Mouse (Mus musculus) lung, adult 2 months (tissue): ENCODE results near the gene Btd. TPM values are rescaled to one million over a fixed set of nuclear protein-coding genes. Genes with fewer than 3 reads are reported as not detected.
"Not testable (repeated sequence)": the region's sequence is repeated elsewhere in the genome, so short reads cannot be mapped to it uniquely, and the experiment has no call there.

ENCODE experiments used
- DNase-seq: peaks from one replicate; pipeline ENCODE4 v3.0.0; 2022
- H3K4me1 ChIP-seq: fragments of 200-500 bp; 2 replicates; pipeline ENCODE4 v1.6.1; 2011; ENCODE audit warnings: low read length; ENCODE audit not compliant: control insufficient read depth, insufficient read depth
- H3K4me3 ChIP-seq: fragments of 200-500 bp; replicated peaks from 2 replicates; pipeline ENCODE3; 2011; ENCODE audit warnings: low read depth, mild to moderate bottlenecking, control low read depth, low read length; ENCODE audit errors: extremely low read depth
- CTCF ChIP-seq: fragments of 200-500 bp; IDR thresholded peaks from 2 replicates; pipeline ENCODE4 v1.5.1; 2011; ENCODE audit warnings: mild to moderate bottlenecking, low read length, control low read depth; ENCODE audit not compliant: insufficient read depth
- POLR2A ChIP-seq: fragments of 200-500 bp; IDR thresholded peaks from 2 replicates; pipeline ENCODE4 v1.6.1; 2011; ENCODE audit warnings: low read depth, mild to moderate bottlenecking, control low read depth, low read length, borderline replicate concordance; ENCODE audit errors: extremely low read depth
- WGBS: fragments of 180-500 bp; shearing (Covaris S2); methylation state at CpG from one replicate; pipeline ENCODE4 v1.1.7; 2018; 5-methylcytosine and 5-hydroxymethylcytosine counted together
- polyA plus RNA-seq: library from polyadenylated mRNA; depleted of rRNA; stranded (reverse); fragments of >200 nt; gene quantifications from 2 replicates; pipeline ENCODE4 v1.2.3, GENCODE M21; 2012; rRNA removed

Gene Btd
- polyA plus RNA-seq = 27.5 and 52.3 TPM in 2 replicates

DNA sequence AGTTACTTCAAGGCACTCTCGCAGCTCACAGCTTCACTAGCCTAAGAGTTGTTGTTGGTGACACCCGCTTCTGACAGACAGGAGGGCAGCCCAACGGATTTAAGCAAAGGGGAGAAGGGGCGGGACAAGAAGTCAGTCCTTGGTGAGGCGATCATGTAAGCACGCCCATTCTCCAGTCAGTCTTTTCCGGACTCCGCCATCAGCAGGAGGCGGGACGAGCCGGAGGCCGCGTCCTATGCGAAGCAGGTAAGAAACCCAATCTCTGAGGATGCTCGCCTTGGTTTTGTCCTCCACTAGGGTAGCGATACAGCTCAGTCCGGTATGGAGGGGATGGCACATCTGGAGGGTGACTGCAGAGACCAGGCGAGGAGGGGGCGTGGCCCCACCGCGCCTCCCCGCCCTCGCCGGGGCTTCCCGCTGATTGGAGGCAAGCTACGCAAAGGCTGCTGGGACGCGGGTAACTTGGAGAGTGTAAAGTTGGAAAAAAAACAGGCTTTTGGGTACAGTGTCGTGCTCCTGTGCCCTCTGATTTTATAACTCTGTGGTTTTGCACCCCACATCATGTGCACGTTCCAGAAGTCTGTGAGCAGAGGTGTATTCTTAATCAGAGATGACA is at the start of gene Btd, which contains the start of gene Hacl1:
Gene Btd (plus strand): TSS at position 139 of the 616 bp plus-strand sequence.
Gene Hacl1 (minus strand): TSS at position 397 of the 616 bp plus-strand sequence.
- DNase-seq = peak; percentile 90
- under 1% methylated on average over 30 of the region's 30 CpGs for WGBS
- peak within 1 kb of the TSS; percentile 63 for H3K4me3 ChIP-seq
- H3K4me1 ChIP-seq = peaks cover 3% of the 10 kb centered on the region
- TF ChIP-seq POLR2A (peak; percentile 77; the same call in 1 of the 2 replicates), CTCF (no peak)

DNA sequence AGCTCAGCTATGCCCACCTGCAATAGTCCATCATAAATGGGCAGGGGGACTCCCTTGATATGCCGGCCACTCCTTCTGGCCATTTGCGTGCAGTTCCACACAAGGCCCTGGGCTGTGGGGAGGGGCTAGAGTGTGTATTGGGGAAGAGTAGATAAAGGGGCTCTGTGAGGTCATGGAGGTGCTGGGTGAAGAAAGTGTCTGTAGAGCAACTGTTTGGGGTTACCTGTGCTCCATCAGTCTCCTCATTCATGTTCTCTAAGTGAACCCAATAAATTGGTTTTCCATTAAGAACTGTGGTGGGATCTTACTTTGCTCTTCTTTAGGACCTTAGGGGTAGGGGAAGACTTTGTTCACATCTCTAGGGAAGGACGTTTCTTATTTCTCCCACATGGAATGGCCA is 49.6 kb upstream of the Btd start, which contains the start of gene Colq:
Gene Colq (minus strand): TSS at position 101 of the 400 bp plus-strand sequence.
- H3K4me3 ChIP-seq = no peak within 1 kb of the TSS
- 89% methylated on average over 3 of the region's 3 CpGs for WGBS
- DNase-seq = no peak
- H3K4me1 ChIP-seq = no peaks in the 10 kb centered on the region
- TF ChIP-seq CTCF (no peak), POLR2A (no peak)

DNA sequence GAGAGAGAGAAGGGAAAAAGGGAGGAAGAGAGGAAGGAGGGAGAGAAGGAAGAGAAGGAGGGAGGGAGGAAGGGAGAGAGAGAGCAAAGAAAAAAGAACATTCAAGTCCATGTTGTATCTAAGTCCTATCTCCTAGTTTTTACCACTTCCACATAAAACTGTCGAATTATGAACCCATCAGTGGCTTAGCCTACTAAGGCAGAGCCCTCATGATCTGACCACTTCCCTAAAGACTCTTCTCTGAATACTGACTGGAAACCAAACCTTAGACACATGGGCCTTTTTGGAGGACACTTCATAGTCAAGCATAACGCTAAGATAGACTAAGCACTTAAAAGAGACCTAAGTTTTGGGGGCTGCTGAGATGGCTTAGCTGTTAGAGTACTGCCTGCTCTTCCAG is 47.8 kb upstream of the Btd start:
- no peak for DNase-seq
- no peak overlapping the region for H3K4me3 ChIP-seq
- 66% methylated on average over 2 of the region's 2 CpGs for WGBS
- TF ChIP-seq POLR2A (no peak), CTCF (no peak)
- no peaks in the 10 kb centered on the region for H3K4me1 ChIP-seq

DNA sequence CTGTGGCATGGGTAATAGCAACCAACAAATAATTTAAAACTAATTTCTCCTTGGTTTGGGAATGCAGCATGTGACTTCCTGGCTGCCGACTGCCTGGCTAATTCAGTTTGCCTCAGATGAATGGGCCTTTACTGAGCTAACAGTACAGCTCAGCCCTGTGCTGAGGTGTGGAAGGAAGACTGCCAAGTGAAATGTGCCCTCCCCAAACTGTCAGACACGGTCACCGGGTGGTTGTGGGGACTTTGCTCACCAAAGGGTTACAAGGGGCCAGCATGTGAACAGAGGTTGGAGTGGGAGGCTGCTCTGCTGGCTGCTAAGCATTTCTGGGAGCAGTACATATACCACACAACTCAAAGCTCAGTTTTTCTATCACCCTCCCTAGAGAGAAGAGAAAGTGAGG is 46.1 kb upstream of the Btd start:
- Histone ChIP-seq H3K4me1 (no peaks in the 10 kb centered on the region), H3K4me3 (no peak overlapping the region)
- no peak for DNase-seq
- no peak for TF ChIP-seq CTCF
- TF ChIP-seq POLR2A = no peak
- WGBS = 47% methylated on average over 3 of the region's 3 CpGs

DNA sequence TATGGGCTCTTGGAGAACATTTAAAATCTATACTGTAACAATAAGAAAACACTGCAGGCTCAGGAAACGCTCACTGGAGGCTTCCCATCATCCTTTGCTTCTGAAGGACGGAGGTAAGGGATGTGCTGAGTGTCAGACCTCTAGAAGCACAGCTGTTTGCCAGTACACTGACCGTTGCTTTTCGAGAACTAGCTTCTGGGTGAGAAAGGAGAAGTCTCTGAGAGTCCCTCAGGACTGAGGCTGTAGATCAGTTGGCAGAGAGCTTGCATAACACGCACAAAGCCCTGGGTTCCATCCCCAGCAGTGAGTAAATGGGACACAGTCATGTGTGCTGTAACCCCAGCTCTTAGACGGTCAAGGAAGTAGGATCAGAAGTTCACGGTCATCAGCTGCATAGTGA is 44.4 kb upstream of the Btd start:
- no peak for DNase-seq
- H3K4me3 ChIP-seq = no peak overlapping the region
- TF ChIP-seq POLR2A = no peak
- 61% methylated on average over 7 of the region's 7 CpGs for WGBS
- H3K4me1 ChIP-seq = no peaks in the 10 kb centered on the region

DNA sequence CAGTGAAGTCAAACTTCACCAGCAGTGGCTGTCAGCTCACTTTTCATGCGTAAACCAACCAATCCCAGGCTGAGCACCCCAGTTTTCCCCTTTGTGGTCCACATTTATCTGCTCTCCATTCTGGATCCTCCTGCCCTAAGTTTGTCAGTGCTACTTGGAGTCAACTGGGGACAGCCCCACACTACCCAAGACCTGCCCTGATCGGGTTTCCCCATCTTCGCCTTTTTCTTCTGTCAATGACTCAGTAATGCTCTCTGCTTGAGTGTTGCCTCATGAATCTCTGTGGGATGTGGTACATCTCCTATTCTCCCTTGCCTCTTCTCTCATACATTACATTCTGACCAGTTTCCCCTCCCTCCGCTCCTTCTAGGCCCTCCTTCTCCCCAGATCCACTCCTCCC is 43.4 kb upstream of the Btd start:
- H3K4me3 ChIP-seq = no peak overlapping the region
- TF ChIP-seq POLR2A (no peak), CTCF (no peak)
- H3K4me1 ChIP-seq = no peaks in the 10 kb centered on the region
- no peak for DNase-seq
- WGBS = 91% methylated on average over 4 of the region's 4 CpGs

DNA sequence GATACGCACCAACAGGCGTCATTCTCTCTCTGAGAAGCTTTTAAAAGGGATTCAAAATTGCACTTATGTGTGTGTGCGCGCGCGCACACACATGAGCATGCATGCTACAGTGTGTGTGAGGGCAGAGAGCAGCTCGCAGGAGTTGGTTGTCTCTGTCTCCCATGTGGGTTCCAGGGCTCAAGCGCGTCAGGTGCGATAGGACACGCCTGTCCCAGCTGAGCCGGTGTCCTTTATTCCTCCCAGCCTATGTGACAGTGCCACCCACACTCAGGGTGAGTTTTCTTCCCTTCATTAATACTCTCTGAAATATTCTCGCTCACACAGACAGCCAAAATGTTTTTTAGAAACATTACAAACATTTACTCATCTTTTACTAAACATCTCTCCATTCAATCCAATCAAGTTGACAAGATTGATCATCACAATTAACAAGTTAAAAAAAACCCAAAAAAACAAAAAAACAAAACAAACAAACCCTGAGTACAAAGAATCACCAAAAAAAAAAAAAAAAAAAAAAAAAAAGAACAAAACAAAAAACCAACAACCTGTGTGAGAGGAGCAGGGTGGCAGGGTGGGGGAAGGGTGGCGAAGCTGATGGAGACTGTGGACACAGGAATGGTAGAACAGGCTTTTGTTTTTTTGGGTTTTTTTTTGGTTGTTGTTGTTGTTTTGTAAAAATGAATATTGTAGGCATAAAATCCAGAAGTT is 38.8 kb upstream of the Btd start:
- no peak for TF ChIP-seq CTCF
- TF ChIP-seq POLR2A = no peak

DNA sequence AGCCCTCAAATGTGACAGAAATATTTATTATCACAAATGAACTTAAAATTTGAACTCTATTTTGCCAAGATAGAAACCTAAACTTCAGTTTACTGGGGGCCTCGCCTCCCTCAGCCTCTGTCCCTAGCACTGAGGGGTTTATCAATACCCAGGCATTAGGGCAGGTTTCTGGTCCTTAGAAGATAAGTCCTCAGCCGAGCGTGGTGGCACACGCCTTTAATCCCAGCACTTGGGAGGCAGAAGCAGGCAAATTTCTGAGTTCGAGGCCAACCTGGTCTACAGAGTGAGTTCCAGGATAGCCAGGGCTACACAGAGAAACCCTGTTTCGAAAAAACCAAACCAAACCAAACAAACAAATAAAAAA is 38.2 kb upstream of the Btd start:
- DNase-seq, H3K4me3 ChIP-seq, H3K4me1 ChIP-seq: not testable (repeated sequence)
- 83% methylated on average over 6 of the region's 6 CpGs for WGBS

More for the DNA sequence above, 38.8 kb upstream of the Btd start:
- 94% methylated on average over 14 of the region's 14 CpGs for WGBS
- no peak for DNase-seq
- no peak overlapping the region for H3K4me3 ChIP-seq
- H3K4me1 ChIP-seq = no peaks in the 10 kb centered on the region

DNA sequence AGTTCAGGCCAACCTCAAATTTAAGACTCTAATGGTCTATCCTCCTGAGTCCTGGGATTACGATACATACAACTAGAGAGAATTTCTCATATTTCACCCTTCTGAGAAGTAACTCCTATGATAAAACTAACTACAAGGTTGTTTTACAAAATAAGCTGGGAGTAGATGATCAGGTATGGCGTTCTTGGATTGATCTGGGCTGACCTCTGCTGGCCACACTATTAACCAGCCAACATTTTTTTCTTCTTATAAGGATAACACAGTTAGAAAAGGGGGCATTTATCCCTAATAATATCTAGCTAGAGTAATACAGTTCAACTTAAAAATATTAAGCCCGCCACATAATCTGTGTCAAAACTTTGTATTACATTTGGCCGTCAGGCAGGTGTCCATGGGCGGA is 35.9 kb upstream of the Btd start:
- 76% methylated on average over 5 of the region's 5 CpGs for WGBS
- H3K4me3 ChIP-seq = no peak overlapping the region
- no peaks in the 10 kb centered on the region for H3K4me1 ChIP-seq
- TF ChIP-seq CTCF (no peak), POLR2A (no peak)
- no peak for DNase-seq

DNA sequence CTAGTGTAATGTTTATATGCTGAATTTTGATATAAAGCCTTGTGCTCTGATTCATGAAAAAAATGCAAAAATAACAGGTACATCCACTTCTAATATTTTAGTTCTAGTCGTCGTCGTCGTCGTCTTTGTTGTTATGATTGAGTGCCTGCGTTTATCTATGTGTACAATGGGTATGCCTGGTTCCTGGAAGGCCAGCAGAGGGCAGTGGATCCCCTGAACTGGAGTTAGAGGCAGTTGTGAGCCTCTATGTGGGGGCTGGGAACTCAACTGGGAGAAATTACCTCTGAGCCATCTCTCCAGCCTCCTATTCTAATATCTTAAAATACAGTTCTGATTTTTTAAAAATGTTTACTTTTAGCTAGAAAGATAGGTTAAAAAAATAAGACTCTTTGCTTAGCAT is 35.3 kb upstream of the Btd start:
- no peak for DNase-seq
- Histone ChIP-seq H3K4me3 (no peak overlapping the region), H3K4me1 (no peaks in the 10 kb centered on the region)
- WGBS = 58% methylated on average over 6 of the region's 6 CpGs
- peak; percentile 24; the same call in 1 of the 2 replicates for TF ChIP-seq CTCF
- TF ChIP-seq POLR2A = no peak
